Mouse (Mus musculus) Muller cell, postnatal 12 days (primary cell): ENCODE results near the gene Skil.
A peak's percentile ranks its signal among the peaks of the same experiment; 100 is the strongest.
"Not testable (repeated sequence)": the region's sequence is repeated elsewhere in the genome, so short reads cannot be mapped to it uniquely, and the experiment has no call there.

Experiments used
- DNase-seq: peaks from one replicate; pipeline ENCODE4 v3.0.0-alpha.2; 2015; ENCODE audit errors: inconsistent ontology term

Gene Skil

DNA sequence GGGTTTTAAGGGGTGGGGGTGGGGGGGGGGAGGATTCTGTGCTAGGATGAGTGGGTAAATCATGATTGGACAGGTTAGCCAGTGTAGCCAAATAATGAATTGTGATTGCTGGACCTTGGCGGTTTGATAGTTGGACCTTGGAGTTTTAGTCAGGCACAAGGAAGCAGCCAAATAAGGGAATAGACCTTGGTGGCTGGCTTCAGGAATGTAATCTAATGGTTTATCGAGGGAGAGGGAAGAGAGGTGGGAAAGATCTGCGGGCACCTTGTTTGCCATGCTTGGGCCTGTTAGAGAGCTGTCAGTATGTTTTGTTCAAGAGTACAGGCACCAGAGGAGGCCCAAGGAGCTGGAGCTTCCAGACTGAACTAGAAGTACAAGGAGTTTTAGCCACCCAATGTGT is 32.0 kb downstream of the Skil start:
- no peak for DNase-seq

DNA sequence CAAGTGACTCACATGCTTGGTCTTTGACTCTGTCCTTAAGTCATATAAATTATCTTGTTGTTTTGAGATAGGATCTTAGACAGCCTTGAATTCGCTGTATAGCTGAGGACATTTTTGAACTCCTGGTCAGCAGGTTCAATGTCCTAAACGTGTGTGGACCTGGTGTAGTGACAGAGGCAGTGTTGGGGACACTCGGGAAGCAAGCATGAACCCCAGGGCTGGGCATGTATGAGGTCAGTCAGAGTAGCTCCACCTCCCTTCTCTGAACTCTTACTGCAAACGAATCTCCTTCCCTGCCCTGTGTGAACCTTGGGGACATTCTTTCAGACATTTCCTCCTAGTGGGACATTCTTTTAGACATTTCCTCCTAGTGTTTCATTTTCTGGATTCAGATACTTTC is 34.9 kb downstream of the Skil start:
- no peak for DNase-seq

- DNase-seq = no peak
Measured at GRCm38 (mm10) chr3:31133664-31134063, 38.8 kb downstream of the Skil start.

GRCm38 (mm10) chr3:31134246-31134645 is 39.4 kb downstream of the Skil start:
- DNase-seq = no peak

DNA sequence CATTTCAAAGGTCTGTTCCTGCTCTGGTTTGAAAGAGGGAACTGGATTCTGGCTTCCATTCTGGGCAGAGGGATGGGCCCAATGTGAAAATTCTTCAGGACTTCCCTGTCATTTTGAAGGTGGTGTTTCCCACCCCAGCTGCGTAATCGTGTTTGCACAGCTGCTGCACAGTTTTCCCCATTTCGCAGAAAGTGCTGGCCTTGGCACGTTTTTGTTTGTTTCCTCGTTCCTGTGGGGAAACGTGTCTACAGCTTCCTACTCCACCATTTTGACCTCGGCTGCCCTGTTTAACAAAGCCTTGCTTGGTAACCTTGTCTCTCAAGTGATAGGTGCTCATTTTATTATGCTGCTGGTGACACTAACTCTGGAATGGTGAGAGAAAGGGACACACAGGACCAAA is 39.8 kb downstream of the Skil start:
- no peak for DNase-seq

GRCm38 (mm10) chr3:31136591-31136990 is 41.7 kb downstream of the Skil start:
- not testable (repeated sequence) for DNase-seq

GRCm38 (mm10) chr3:31138454-31139424 is 43.9 kb downstream of the Skil start:
- DNase-seq = peak; percentile 59

DNA sequence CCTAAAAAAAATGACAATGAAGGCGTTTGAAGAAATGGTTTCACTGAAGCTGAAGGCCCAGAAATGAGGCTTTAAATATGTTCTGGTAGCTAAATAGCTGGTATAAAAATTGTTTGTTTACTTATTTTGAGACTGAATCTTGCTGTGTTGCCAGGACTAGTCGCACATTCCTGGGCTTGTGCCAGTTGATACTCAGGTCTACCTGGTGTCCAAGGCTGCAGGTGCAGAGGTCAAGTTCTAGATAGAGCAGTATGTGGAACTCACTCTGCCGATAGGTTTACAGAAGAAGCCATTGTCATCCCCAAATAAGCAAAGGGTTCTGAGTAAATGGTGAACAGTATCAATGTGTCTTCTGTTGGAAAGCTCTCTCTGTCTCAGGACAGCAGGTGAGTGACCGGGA is 46.8 kb downstream of the Skil start:
- no peak for DNase-seq

- DNase-seq = not testable (repeated sequence)
Measured at GRCm38 (mm10) chr3:31145222-31145621, 50.4 kb downstream of the Skil start.

- peak; percentile 72 for DNase-seq
Measured at GRCm38 (mm10) chr3:31145641-31146290, 50.9 kb downstream of the Skil start.

GRCm38 (mm10) chr3:31148595-31148994 is 53.7 kb downstream of the Skil start:
- DNase-seq = no peak

GRCm38 (mm10) chr3:31149706-31150105 is 54.8 kb downstream of the Skil start, which contains the start of gene Cldn11:
Gene Cldn11, plus strand, starts transcription at chr3:31149920.
- peak; percentile 66 for DNase-seq

- no peak for DNase-seq
Measured at GRCm38 (mm10) chr3:31152108-31152507, 57.2 kb downstream of the Skil start.

DNA sequence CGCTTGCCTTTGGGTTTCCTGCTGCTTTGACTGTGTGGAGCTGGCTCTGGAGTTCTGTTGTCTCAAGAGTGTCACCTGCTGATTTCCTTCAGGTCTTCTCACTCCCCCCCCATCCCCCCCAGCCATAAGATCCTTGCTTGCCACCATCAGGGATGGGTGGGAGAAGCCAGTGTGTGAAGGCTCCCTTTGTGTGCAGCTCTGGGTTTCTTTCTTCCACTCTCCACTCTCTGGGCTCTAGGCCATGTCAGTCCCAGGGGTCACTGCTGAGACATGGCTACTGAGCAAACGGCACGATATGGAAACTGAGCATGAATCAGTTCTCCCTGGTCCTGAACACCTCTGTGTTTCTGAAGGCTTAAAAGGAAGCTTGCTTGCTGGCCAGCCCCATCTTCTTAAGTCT is 61.3 kb downstream of the Skil start:
- DNase-seq = no peak

- DNase-seq = no peak
Measured at GRCm38 (mm10) chr3:31157776-31158175, 62.9 kb downstream of the Skil start.

DNA sequence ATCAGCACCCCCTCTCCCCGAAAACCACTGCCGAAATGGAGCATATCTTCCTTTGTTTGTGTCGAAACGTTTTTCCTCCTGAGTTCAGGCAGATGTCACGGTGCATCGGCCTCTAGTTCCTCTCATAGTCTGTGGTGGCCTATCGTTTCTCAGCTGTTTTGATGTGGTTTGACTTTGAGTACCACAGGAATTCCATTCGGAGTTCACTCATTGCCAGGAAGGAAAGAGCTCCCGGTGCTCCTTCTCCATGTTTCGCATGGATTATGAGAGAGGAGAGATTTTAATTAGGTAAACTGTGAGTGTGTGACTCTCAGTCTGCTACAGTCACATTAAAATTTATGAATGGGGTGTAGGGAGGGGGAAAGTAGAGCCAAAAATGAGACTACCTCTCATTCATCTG is 65.2 kb downstream of the Skil start:
- DNase-seq = peak; percentile 86

- DNase-seq = peak; percentile 62
Measured at GRCm38 (mm10) chr3:31161336-31161735, 66.5 kb downstream of the Skil start.

GRCm38 (mm10) chr3:31162860-31163259 is 68.0 kb downstream of the Skil start:
- no peak for DNase-seq

GRCm38 (mm10) chr3:31165803-31166202 is 70.9 kb downstream of the Skil start:
- no peak for DNase-seq

DNA sequence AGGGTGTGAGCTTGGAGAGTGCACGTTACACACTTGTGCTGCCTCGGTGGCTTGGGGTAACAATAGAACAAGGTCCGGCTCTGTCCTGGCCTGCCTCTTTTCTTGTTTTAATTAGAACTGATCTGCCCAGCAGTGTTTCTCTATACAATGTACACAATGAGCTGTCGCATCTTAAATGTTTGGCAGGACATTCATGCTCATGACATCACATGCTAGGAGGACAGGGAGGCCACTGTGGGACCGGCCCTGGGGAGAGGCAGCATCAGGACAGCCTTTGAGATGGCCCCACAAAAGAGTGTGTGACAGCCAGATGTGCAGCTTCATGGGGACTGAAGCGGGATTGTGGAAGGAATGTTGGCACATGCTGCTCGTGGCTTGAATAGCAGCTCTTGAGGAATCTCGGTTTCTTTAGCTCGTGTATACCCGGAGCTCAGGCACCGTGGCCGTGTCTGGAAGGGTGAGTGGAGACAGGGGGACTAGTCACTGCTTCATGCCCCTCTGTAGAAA is 71.6 kb downstream of the Skil start:
- DNase-seq = peak; percentile 60
